Mouse (Mus musculus) MN1 (cell line): ENCODE measurements at regions not wholly inside any gene's neighbourhood (a gene's known extent, or its start where the extent isn't known, plus 50 kb on each side); places are given as distances from the start of the nearest gene placed in this dataset.

Experiments used
- DNase-seq: peaks from one replicate; pipeline ENCODE4 v3.0.0-alpha.2; 2016; ENCODE audit warnings: low spot score

GRCm38 (mm10) chr1:152165490-152165905, 75.6 kb upstream of the 1700025G04Rik start:
- no peak for DNase-seq

GRCm38 (mm10) chr1:152164843-152165489, 75.0 kb upstream of the 1700025G04Rik start:
- DNase-seq: peak; percentile 90

DNA sequence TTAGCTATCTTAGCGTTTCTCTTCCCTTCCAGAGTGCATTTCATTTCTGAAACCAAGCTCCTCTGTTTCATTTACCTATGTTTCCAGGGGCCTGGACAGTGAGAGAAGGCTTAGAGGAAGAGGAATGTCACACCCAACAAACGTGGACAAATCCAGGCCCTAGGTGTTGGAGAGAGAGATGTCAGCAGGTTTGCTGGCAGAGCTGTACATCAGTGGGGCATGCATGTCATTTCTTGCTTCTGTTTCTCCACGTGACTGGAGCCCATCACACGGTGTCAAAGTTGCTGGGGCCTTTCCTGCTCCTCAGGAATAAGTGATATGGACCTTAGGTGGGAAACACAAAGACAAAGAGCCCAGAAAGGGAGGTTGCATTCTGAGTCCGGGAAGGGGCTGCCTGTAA, 74.3 kb upstream of the 1700025G04Rik start:
- peak; percentile 14 for DNase-seq

DNA sequence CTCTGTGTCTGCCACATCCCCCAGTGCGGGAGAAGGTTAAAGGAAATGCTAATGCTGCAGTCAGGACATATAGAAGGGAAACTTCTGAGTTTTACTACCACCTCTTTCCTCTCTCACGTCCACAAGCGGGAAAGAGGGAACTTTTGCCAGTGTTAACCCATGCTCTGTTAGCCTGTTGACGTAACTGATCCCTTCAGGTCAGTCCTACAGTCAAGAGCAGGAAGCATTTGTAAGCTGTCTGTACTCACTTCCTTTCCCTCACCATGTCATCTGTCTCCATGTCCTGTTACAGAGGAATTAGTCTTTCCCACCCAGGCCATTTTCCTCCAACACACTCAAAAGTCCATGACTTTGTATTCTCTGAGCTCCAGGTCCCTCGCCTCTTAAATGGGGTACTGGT, 62.5 kb upstream of the 1700025G04Rik start:
- DNase-seq: no peak

GRCm38 (mm10) chr1:152148731-152149130, 58.8 kb upstream of the 1700025G04Rik start:
- no peak for DNase-seq

GRCm38 (mm10) chr1:152140175-152140574, 50.2 kb upstream of the 1700025G04Rik start:
- no peak for DNase-seq
